Mouse (Mus musculus) thymus, adult 2 months (tissue): ENCODE results near the gene Msi2. TPM values are rescaled to one million over a fixed set of nuclear protein-coding genes. Genes with fewer than 3 reads are reported as not detected.

Experiments
- DNase-seq: peaks from one replicate; pipeline ENCODE4 v3.0.0; 2021
- H3K27ac ChIP-seq: fragments of 200-500 bp; 2 replicates; pipeline ENCODE4 v1.5.1; 2012; ENCODE audit warnings: low read length, control low read depth; ENCODE audit not compliant: control insufficient read depth, insufficient read depth
- H3K27me3 ChIP-seq: fragments of 200-500 bp; 2 replicates; pipeline ENCODE4 v1.6.1; 2012; ENCODE audit warnings: mild to moderate bottlenecking, low read length, moderate library complexity, mixed read lengths; ENCODE audit not compliant: control insufficient read depth, insufficient read depth
- H3K36me3 ChIP-seq: fragments of 200-500 bp; 2 replicates; pipeline ENCODE4 v1.6.1; 2012; ENCODE audit warnings: mild to moderate bottlenecking, low read length, moderate library complexity; ENCODE audit not compliant: control insufficient read depth, insufficient read depth
- H3K4me1 ChIP-seq: fragments of 200-500 bp; replicated peaks from 2 replicates; pipeline ENCODE4 v1.6.1; 2012; ENCODE audit warnings: low read length; ENCODE audit not compliant: control insufficient read depth, insufficient read depth
- H3K4me3 ChIP-seq: fragments of 200-500 bp; 2 replicates; pipeline ENCODE4 v1.5.1; 2012; ENCODE audit warnings: mild to moderate bottlenecking, low read length, control low read depth, moderate library complexity; ENCODE audit not compliant: control insufficient read depth, insufficient read depth
- CTCF ChIP-seq: fragments of 200-500 bp; IDR thresholded peaks from 2 replicates; pipeline ENCODE4 v1.5.1; 2012; ENCODE audit warnings: mild to moderate bottlenecking, control low read depth, low read length, moderate library complexity, borderline replicate concordance; ENCODE audit not compliant: control insufficient read depth, poor library complexity, insufficient read depth; ENCODE audit errors: extremely low read depth
- POLR2A ChIP-seq: fragments of 200-500 bp; IDR thresholded peaks from 2 replicates; pipeline ENCODE4 v1.6.1; 2012; ENCODE audit warnings: mild to moderate bottlenecking, low read length, control low read depth, moderate library complexity; ENCODE audit not compliant: control insufficient read depth, poor library complexity, insufficient read depth; ENCODE audit errors: extremely low read depth
- WGBS: fragments of 180-500 bp; shearing (Covaris S2); methylation state at CpG from one replicate; pipeline ENCODE4 v1.1.7; 2018; 5-methylcytosine and 5-hydroxymethylcytosine counted together
- polyA plus RNA-seq: library from polyadenylated mRNA; depleted of rRNA; stranded (reverse); fragments of >200 nt; gene quantifications from 2 replicates; pipeline ENCODE4 v1.2.3, GENCODE M21; 2012

Msi2 gene
- polyA plus RNA-seq, 1 experiment = 51.3 TPM

GRCm38 (mm10) chr11:88482236-88482635 lies 236.1 kb downstream of the Msi2 start:
- TF ChIP-seq CTCF (no peak), POLR2A (no peak)
- no peak overlapping the region for H3K4me3 ChIP-seq
- peaks cover 10% of the 10 kb centered on the region for H3K4me1 ChIP-seq
- WGBS = 97% methylated on average over 6 of the region's 6 CpGs
- no peaks in the 10 kb centered on the region for H3K36me3 ChIP-seq
- H3K27me3 ChIP-seq = no peaks in the 10 kb centered on the region
- DNase-seq = no peak
- no peak overlapping the region for H3K27ac ChIP-seq

GRCm38 (mm10) chr11:88481602-88482161 lies 236.6 kb downstream of the Msi2 start:
- DNase-seq = peak; percentile 18
- no peaks in the 10 kb centered on the region for H3K27me3 ChIP-seq
- TF ChIP-seq POLR2A (no peak), CTCF (no peak)
- no peak overlapping the region for H3K27ac ChIP-seq
- peaks cover 10% of the 10 kb centered on the region for H3K4me1 ChIP-seq
- no peak overlapping the region for H3K4me3 ChIP-seq
- WGBS = 63% methylated on average over 7 of the region's 7 CpGs
- H3K36me3 ChIP-seq = no peaks in the 10 kb centered on the region

- Histone ChIP-seq H3K27ac (no peak overlapping the region), H3K27me3 (no peaks in the 10 kb centered on the region), H3K4me3 (no peak overlapping the region), H3K4me1 (peaks cover 10% of the 10 kb centered on the region), H3K36me3 (no peaks in the 10 kb centered on the region)
- TF ChIP-seq POLR2A = no peak
- no peak for TF ChIP-seq CTCF
- WGBS = 92% methylated on average over 9 of the region's 9 CpGs
- no peak for DNase-seq
Observed at GRCm38 (mm10) chr11:88481092-88481601, 237.2 kb downstream of the Msi2 start.

GRCm38 (mm10) chr11:88479498-88479897 lies 238.8 kb downstream of the Msi2 start:
- no peak overlapping the region for H3K4me3 ChIP-seq
- peaks cover 10% of the 10 kb centered on the region for H3K4me1 ChIP-seq
- no peaks in the 10 kb centered on the region for H3K36me3 ChIP-seq
- no peak for DNase-seq
- TF ChIP-seq CTCF (no peak), POLR2A (no peak)
- no peaks in the 10 kb centered on the region for H3K27me3 ChIP-seq
- H3K27ac ChIP-seq = no peak overlapping the region
- WGBS = over 99% methylated on average over 5 of the region's 5 CpGs

GRCm38 (mm10) chr11:88474889-88475440 lies 243.3 kb downstream of the Msi2 start:
- no peak overlapping the region for H3K4me3 ChIP-seq
- DNase-seq = no peak
- no peaks in the 10 kb centered on the region for H3K36me3 ChIP-seq
- no peaks in the 10 kb centered on the region for H3K27me3 ChIP-seq
- TF ChIP-seq CTCF (no peak), POLR2A (no peak)
- no peaks in the 10 kb centered on the region for H3K4me1 ChIP-seq
- no peak overlapping the region for H3K27ac ChIP-seq
- WGBS = 94% methylated on average over 4 of the region's 4 CpGs

- no peak for DNase-seq
- H3K4me1 ChIP-seq = no peaks in the 10 kb centered on the region
- WGBS = 93% methylated on average over 8 of the region's 8 CpGs
Observed at GRCm38 (mm10) chr11:88472731-88473130, 245.6 kb downstream of the Msi2 start.

GRCm38 (mm10) chr11:88471981-88472647 lies 246.2 kb downstream of the Msi2 start:
- H3K36me3 ChIP-seq = no peaks in the 10 kb centered on the region
- H3K27me3 ChIP-seq = no peaks in the 10 kb centered on the region
- no peaks in the 10 kb centered on the region for H3K4me1 ChIP-seq
- no peak overlapping the region for H3K27ac ChIP-seq
- TF ChIP-seq POLR2A (no peak), CTCF (no peak)
- 93% methylated on average over 12 of the region's 12 CpGs for WGBS
- no peak for DNase-seq
- no peak overlapping the region for H3K4me3 ChIP-seq

More at GRCm38 (mm10) chr11:88472731-88473130, 245.6 kb downstream of the Msi2 start:
- Histone ChIP-seq H3K27me3 (no peaks in the 10 kb centered on the region), H3K27ac (no peak overlapping the region), H3K4me3 (no peak overlapping the region), H3K36me3 (no peaks in the 10 kb centered on the region)
- no peak for TF ChIP-seq POLR2A
